Mouse (Mus musculus): ENCODE data around the gene Ints11.

GRCm38 (mm10) chr4:155887674-155888073, 18.3 kb downstream of the Ints11 start:
- no peak for TF ChIP-seq GATA1 (IDR thresholded peaks at IDR 0.05; ENCODE audit: borderline replicate concordance, low read length)
- TF ChIP-seq FLI1 (IDR thresholded peaks at IDR 0.05; ENCODE audit: low read length): no peak
